Mouse (Mus musculus) embryonic facial prominence, embryonic 11.5 days (tissue): ENCODE measurements at regions not wholly inside any gene's neighbourhood (a gene's known extent, or its start where the extent isn't known, plus 50 kb on each side); places are given as distances from the start of the nearest gene placed in this dataset.

ENCODE experiments used
- ATAC-seq: fragments of 200-750 bp; cut with Nextera tagmentation; replicated peaks from 2 replicates; pipeline ENCODE4 v1.8.0; 2017; ENCODE audit warnings: low read depth; ENCODE audit not compliant: insufficient number of reproducible peaks, low FRiP score, low TSS enrichment
- DNase-seq: peaks from one replicate; pipeline ENCODE4 v3.0.0-alpha.2; 2015; ENCODE audit warnings: low spot score
- H3K27ac ChIP-seq: fragments of 300-500 bp; sonication (generic); replicated peaks from 2 replicates; pipeline ENCODE4 v1.5.1; 2014; ENCODE audit warnings: mild to moderate bottlenecking, low read depth, low read length, control low read depth
- H3K27me3 ChIP-seq: fragments of 300-500 bp; sonication (generic); 2 replicates; pipeline ENCODE4 v1.6.1; 2014; ENCODE audit warnings: mild to moderate bottlenecking, low read length, moderate library complexity, mixed read lengths; ENCODE audit not compliant: control insufficient read depth, insufficient read depth
- H3K36me3 ChIP-seq: fragments of 300-500 bp; sonication (generic); replicated peaks from 2 replicates; pipeline ENCODE4 v1.6.1; 2014; ENCODE audit warnings: low read depth, mild to moderate bottlenecking, low read length, moderate library complexity, mixed read lengths; ENCODE audit not compliant: control insufficient read depth, insufficient read depth
- H3K4me1 ChIP-seq: fragments of 300-500 bp; sonication (generic); 2 replicates; pipeline ENCODE4 v1.6.1; 2014; ENCODE audit warnings: low read length, mixed read lengths; ENCODE audit not compliant: control insufficient read depth, insufficient read depth
- H3K4me2 ChIP-seq: fragments of 300-500 bp; sonication (generic); 2 replicates; pipeline ENCODE4 v1.6.1; 2014; ENCODE audit warnings: low read depth, mild to moderate bottlenecking, control low read depth, low read length, moderate library complexity
- H3K4me3 ChIP-seq: fragments of 300-500 bp; sonication (generic); 2 replicates; pipeline ENCODE4 v1.5.1; 2014; ENCODE audit warnings: low read depth, low read length, control low read depth
- H3K9ac ChIP-seq: fragments of 300-500 bp; sonication (generic); replicated peaks from 2 replicates; pipeline ENCODE4 v1.6.1; 2014; ENCODE audit warnings: mild to moderate bottlenecking, control low read depth, low read length
- H3K9me3 ChIP-seq: fragments of 300-500 bp; sonication (generic); replicated peaks from 2 replicates; pipeline ENCODE4 v1.6.1; 2016; ENCODE audit warnings: mild to moderate bottlenecking, low read length, inconsistent platforms, mixed read lengths; ENCODE audit not compliant: control insufficient read depth
- WGBS: fragments of 180-500 bp; shearing (Covaris S2); extraction: QIAGEN DNeasy Blood & Tissue Kit; methylation state at CpG from one replicate; pipeline ENCODE4 v1.1.7; 2014; 5-methylcytosine and 5-hydroxymethylcytosine counted together

DNA sequence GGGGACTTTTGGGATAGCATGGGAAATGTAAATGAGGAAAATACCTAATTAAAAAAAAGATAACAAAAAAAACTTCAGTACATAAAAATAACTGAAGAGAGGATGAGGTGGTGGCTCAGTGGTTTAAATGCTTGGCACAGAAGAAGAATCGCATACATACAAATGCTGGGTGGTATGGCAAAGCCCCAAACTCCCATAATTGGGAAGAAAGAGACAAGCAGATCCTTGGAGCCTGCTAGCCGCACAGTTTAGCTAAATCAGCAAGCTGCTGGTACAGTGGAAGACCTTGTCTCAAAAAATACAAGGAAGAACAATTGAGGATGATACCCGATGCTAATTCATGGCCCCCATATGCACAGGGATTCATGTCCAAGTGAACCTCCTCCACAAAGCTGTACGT, 661.7 kb upstream of the Lrrn3 start:
- Histone ChIP-seq H3K36me3 (no peaks in the 10 kb centered on the region), H3K27me3 (no peaks in the 10 kb centered on the region), H3K4me1 (no peaks in the 10 kb centered on the region), H3K4me2 (no peak overlapping the region), H3K27ac (no peak overlapping the region), H3K9ac (no peak overlapping the region), H3K9me3 (no peaks in the 10 kb centered on the region), H3K4me3 (no peak overlapping the region)
- no peak for ATAC-seq
- DNase-seq: no peak
- 89% methylated on average over 4 of the region's 4 CpGs for WGBS

DNA sequence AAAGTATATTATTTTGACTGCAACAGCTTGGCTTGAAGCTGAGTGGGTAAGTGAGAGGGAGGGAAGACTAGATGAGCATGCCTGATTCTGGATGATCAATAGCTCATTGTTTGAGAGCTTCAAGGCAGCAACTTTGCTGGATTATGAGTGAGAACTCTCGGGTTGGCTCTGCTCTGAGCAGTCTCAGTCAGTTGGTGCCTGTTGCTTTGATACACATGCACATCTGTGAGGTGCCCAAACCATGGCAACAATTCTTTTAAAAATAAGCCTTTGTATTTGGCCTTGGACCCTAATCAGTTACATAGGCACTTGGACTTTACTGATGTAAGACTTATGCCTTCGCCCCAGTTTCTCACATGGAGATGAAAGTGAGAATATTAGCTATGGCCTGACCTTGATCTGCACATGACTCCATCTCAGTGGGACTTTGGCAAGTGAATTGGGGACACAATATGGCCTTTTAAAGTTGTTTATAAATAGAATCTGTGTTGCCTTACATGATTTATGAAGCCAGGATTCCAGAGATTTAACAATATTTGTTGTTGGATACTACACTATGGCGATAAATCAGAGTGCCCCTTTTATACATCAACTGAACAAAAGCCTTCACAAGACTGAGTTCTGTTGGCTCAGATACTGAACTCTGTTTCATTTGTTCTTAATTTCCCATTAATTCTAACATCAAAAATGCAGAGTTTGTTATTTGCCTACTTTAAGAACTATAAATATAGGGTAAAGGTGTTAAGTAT, 652.6 kb upstream of the Lrrn3 start:
- no peak for DNase-seq
- no peaks in the 10 kb centered on the region for H3K4me1 ChIP-seq
- H3K36me3 ChIP-seq: no peaks in the 10 kb centered on the region
- no peak overlapping the region for H3K9ac ChIP-seq
- no peak overlapping the region for H3K27ac ChIP-seq
- 0 out of 2 replicates have a peak, but pooled peaks have one; percentile 48 for ATAC-seq
- 69% methylated on average over 3 of the region's 3 CpGs for WGBS
- no peak overlapping the region for H3K4me2 ChIP-seq
- no peaks in the 10 kb centered on the region for H3K27me3 ChIP-seq
- no peak overlapping the region for H3K4me3 ChIP-seq
- H3K9me3 ChIP-seq: no peaks in the 10 kb centered on the region

DNA sequence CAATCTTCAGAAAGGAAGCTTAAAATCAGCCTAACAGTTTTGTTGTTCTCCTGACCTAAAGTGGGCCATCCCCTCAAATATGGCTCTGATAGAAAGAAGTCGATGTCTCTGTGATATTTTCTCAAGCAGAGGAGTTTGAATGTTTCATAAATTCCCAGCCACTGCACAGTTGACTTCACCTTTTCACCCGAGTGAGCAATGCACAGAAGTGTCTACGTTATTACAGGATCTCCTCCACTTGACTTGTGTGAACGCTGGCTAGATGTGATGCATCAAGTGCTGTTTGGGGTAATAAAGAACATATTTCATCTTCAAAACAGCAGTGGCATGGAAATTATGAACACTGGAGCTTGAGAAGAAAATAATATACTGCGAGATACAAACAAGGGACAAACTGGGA, 651.9 kb upstream of the Lrrn3 start:
- no peaks in the 10 kb centered on the region for H3K9me3 ChIP-seq
- no peaks in the 10 kb centered on the region for H3K4me1 ChIP-seq
- no peaks in the 10 kb centered on the region for H3K27me3 ChIP-seq
- no peak overlapping the region for H3K27ac ChIP-seq
- H3K36me3 ChIP-seq: no peaks in the 10 kb centered on the region
- DNase-seq: no peak
- no peak overlapping the region for H3K4me2 ChIP-seq
- H3K9ac ChIP-seq: no peak overlapping the region
- no peak overlapping the region for H3K4me3 ChIP-seq
- ATAC-seq: no peak
- 72% methylated on average over 5 of the region's 5 CpGs for WGBS

DNA sequence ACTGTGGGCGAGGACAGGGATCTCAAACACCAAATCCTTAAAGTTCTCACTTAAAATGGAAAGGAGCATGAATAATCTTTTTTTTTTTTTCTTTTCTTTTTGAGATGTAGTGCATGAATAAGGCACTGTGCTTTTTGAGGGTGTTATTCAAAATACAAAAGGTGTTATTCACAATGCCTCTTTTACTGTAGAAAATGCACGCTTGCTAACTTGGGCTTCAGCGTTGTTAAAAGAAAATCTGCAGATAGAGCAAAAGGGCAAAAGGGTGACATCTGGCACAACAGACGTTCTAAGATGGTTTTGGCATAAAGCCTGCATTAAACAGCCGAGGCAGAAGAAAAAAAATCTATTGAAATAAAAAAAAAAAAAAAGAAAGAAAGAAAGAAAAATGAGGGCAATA, 651.5 kb upstream of the Lrrn3 start:
- Histone ChIP-seq H3K4me2 (no peak overlapping the region), H3K36me3 (no peaks in the 10 kb centered on the region), H3K9me3 (no peaks in the 10 kb centered on the region), H3K27ac (no peak overlapping the region), H3K9ac (no peak overlapping the region), H3K4me3 (no peak overlapping the region), H3K27me3 (no peaks in the 10 kb centered on the region), H3K4me1 (no peaks in the 10 kb centered on the region)
- DNase-seq (no peak), ATAC-seq (no peak)
- WGBS: 43% methylated on average over 5 of the region's 5 CpGs

DNA sequence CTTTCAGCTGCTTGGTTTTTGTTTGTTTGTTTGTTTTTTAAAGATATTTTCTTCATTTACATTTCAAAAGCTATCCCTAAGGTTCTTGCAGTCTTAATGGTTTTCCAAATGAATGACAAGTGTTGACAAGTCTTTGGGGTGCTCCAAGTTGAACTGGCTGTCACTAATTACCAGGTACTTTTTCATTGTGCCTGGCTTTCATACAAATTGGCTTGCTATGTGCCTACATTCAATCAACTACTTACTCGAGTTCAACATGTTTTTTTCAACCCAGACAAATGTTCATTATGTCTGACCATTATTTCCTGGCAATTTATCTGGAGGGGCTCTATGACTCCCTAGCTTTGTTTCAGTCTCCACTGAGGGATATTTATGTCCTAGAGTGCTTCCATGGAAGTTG, 614.0 kb upstream of the Lrrn3 start:
- Histone ChIP-seq H3K4me2 (no peak overlapping the region), H3K9ac (no peak overlapping the region), H3K27me3 (no peaks in the 10 kb centered on the region), H3K27ac (no peak overlapping the region), H3K36me3 (no peaks in the 10 kb centered on the region), H3K4me1 (no peaks in the 10 kb centered on the region), H3K9me3 (no peaks in the 10 kb centered on the region), H3K4me3 (no peak overlapping the region)
- DNase-seq: no peak
- ATAC-seq: no peak
- WGBS: 54% methylated on average over 1 of the region's 1 CpGs

DNA sequence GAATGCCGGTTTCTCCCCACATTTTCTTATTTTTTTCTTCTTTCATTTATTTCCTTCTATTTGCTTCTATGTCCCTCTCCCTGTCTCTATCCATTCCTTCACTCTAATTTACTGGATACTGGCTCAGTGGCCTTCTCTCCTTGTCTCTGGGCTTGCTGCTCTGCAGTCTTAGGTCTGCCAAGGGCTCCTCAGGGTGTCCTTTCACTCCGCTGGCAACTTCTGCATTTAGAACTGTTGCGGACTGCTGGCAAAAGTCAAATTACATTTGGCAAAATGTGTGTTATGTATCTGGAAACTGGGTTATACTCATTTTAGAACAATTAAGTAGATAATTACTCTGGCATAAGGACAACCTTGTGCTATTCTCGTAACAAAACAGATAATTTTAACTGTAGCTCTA, 584.2 kb upstream of the Lrrn3 start:
- Histone ChIP-seq H3K4me1 (no peaks in the 10 kb centered on the region), H3K27ac (no peak overlapping the region), H3K9ac (no peak overlapping the region), H3K4me2 (no peak overlapping the region), H3K9me3 (no peaks in the 10 kb centered on the region), H3K36me3 (no peaks in the 10 kb centered on the region), H3K4me3 (no peak overlapping the region), H3K27me3 (no peaks in the 10 kb centered on the region)
- DNase-seq (no peak), ATAC-seq (no peak)
- 92% methylated on average over 4 of the region's 4 CpGs for WGBS

DNA sequence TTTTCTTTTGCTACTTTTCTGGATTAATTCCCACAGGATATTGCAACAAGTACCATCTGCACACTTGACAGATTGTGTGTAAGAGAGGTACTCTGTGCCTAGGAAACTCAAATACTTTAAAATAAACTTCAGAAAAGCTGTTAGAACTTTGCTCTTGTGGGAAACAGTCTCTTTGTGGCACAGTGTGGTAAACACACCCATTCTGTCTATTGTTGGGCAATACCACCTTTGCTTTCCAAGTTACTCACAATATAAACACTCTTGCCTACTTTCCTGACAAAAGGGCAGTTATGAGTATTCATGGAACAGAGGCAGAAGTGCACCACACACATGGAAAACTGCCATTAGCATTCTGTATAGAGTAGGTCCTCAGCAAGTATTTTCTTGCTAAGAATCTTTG, 577.5 kb upstream of the Lrrn3 start:
- no peaks in the 10 kb centered on the region for H3K36me3 ChIP-seq
- no peaks in the 10 kb centered on the region for H3K4me1 ChIP-seq
- DNase-seq (no peak), ATAC-seq (no peak)
- no peak overlapping the region for H3K4me3 ChIP-seq
- no peak overlapping the region for H3K27ac ChIP-seq
- H3K9ac ChIP-seq: no peak overlapping the region
- H3K4me2 ChIP-seq: no peak overlapping the region
- H3K9me3 ChIP-seq: no peaks in the 10 kb centered on the region
- H3K27me3 ChIP-seq: no peaks in the 10 kb centered on the region

DNA sequence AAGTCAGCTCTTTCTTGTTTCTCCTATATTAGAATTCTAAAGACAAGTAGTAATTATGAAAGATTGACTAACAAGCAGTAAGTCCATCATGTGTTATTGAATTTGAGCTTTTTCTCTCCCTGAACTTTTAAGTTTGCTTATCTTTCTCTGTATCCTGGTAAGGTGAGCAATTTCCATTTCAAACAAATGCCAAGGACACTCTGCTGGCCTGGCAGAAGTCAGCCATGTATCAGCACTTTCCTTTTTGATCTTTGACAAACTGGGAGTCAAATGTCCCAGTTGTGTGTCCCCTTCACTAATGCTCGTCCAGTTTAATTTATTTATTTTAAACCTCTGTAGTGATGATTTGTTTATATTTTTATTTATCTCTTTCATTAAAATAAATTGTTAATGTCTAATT, 562.8 kb upstream of the Lrrn3 start:
- H3K4me3 ChIP-seq: no peak overlapping the region
- 35% methylated on average over 1 of the region's 1 CpGs for WGBS
- H3K36me3 ChIP-seq: no peaks in the 10 kb centered on the region
- ATAC-seq (no peak), DNase-seq (no peak)
- no peaks in the 10 kb centered on the region for H3K27me3 ChIP-seq
- no peak overlapping the region for H3K4me2 ChIP-seq
- no peak overlapping the region for H3K9ac ChIP-seq
- H3K27ac ChIP-seq: no peak overlapping the region
- no peaks in the 10 kb centered on the region for H3K9me3 ChIP-seq
- no peaks in the 10 kb centered on the region for H3K4me1 ChIP-seq
